Mouse (Mus musculus): ENCODE results near the gene Sept9. TPM values are rescaled to one million over a fixed set of nuclear protein-coding genes. Genes with fewer than 3 reads are reported as not detected.

The Sept9 gene
- total and polyA plus RNA-seq, 3 experiments = 115 to 469 (median 292) TPM

DNA sequence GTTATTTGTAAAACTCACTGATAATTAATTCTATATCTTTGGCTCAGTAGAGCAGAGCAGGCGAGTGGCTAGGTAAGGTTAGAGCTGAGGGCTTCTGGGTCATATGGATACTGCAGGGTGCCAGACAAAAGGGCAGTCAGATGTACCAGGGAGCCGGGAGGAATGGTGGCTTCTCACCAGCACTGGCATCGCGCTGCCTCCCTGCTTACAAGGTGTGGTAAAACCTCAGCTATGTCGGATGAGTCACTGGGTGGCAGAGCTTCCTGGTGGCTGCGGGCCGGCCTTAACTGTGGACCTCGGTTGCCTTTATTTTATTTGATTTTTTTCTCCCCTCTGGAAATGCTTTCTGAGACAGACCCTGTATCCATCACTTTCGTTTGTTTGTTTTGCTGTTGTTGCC is 6.0 kb downstream of the Sept9 start:
- Histone ChIP-seq H3K4me1 (ENCODE audit: insufficient read depth, low read depth, low read length) (no peaks in the 10 kb centered on the region), H3K4me3 (ENCODE audit: low read depth, low read length) (no peak overlapping the region), H3K9me3 (replicated peaks) (no peaks in the 10 kb centered on the region), H3K36me3 (replicated peaks) (no peaks in the 10 kb centered on the region), H3K27me3 (ENCODE audit: insufficient read depth, low read length) (peaks cover 30% of the 10 kb centered on the region; the same call in 1 of the 2 replicates)
- ATAC-seq (ENCODE audit: extremely low read depth, insufficient number of reproducible peaks, low FRiP score, poor library complexity, severe bottlenecking) (no peak), DNase-seq (ENCODE audit: low spot score) (no peak)
- TF ChIP-seq CTCF (IDR thresholded peaks at IDR 0.05; ENCODE audit: low read depth, low read length) = no peak
- TF ChIP-seq TAL1 (conservative IDR thresholded peaks at IDR 0.05; ENCODE audit: low read depth, low read length) = no peak
- TF ChIP-seq GATA1 (IDR thresholded peaks at IDR 0.05; ENCODE audit: borderline replicate concordance, low read length) = no peak
- no peak for TF ChIP-seq GATA2 (IDR thresholded peaks at IDR 0.05; ENCODE audit: borderline replicate concordance, low read depth, low read length)
- TF ChIP-seq POLR2AphosphoS5 (IDR thresholded peaks at IDR 0.05; ENCODE audit: insufficient replicate concordance, low read depth, low read length) = no peak

DNA sequence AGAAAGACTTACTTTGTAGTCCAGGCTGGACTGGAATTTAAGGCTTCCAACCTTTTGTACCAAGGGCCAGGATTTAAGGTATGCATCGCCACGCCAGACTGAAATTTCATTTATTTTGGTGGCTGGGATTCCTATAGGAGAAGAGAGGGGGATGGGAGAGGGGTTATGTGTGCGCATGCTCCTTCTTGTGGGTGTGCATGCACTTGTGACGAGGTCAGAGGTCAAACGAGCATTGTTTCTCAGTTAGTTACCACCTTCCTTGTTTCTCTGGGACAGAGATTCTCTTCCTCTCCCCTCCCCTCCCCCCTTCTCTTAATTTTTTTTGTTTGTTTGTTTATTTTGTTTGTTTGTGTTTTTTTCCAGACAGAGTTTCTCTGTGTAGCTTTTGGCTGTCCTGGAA is 8.0 kb downstream of the Sept9 start:
- TF ChIP-seq GATA1 (IDR thresholded peaks at IDR 0.05; ENCODE audit: borderline replicate concordance, low read length) = no peak
- TF ChIP-seq POLR2AphosphoS5 (IDR thresholded peaks at IDR 0.05; ENCODE audit: insufficient replicate concordance, low read depth, low read length) = no peak
- no peak for TF ChIP-seq TAL1 (conservative IDR thresholded peaks at IDR 0.05; ENCODE audit: low read depth, low read length)
- no peak for TF ChIP-seq CTCF (IDR thresholded peaks at IDR 0.05; ENCODE audit: low read depth, low read length)
- no peak for TF ChIP-seq GATA2 (IDR thresholded peaks at IDR 0.05; ENCODE audit: borderline replicate concordance, low read depth, low read length)
- no peaks in the 10 kb centered on the region for H3K4me1 ChIP-seq (ENCODE audit: insufficient read depth, low read depth, low read length)
- ATAC-seq (ENCODE audit: extremely low read depth, insufficient number of reproducible peaks, low FRiP score, poor library complexity, severe bottlenecking) (no peak), DNase-seq (ENCODE audit: low spot score) (no peak)
- no peak overlapping the region for H3K4me3 ChIP-seq (ENCODE audit: low read depth, low read length)
- no peaks in the 10 kb centered on the region for H3K9me3 ChIP-seq (replicated peaks)
- H3K27me3 ChIP-seq (ENCODE audit: insufficient read depth, low read length) = peaks cover 19% of the 10 kb centered on the region; the same call in 1 of the 2 replicates
- no peaks in the 10 kb centered on the region for H3K36me3 ChIP-seq (replicated peaks)

DNA sequence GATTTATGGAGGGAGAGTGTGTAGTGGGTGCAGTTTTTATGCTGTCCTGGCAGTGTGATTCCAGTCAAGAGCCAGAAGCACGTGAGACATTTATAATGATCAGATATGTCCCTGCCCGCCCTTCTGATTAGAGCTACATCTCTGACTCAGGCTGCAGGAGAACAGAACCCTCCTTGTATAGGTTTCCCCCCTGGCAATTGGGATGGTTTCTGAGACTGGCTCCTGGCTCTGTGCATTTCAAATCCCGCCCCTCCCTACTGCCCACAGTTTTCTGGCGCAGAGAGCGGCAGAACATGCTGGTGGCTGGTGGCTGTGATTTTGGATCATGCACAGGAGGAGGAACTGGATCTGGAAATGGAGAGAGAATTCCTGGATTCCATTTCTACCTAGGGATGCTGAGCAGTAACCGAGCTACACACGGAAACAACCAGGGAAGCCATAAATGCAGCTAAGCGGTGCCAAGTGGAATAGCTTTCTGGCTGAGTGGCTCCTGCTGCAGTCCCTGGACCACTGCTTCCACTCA is 8.8 kb downstream of the Sept9 start:
- no peaks in the 10 kb centered on the region for H3K36me3 ChIP-seq (replicated peaks)
- TF ChIP-seq POLR2AphosphoS5 (IDR thresholded peaks at IDR 0.05; ENCODE audit: insufficient replicate concordance, low read depth, low read length) = no peak
- TF ChIP-seq TAL1 (conservative IDR thresholded peaks at IDR 0.05; ENCODE audit: low read depth, low read length) = no peak
- TF ChIP-seq GATA2 (IDR thresholded peaks at IDR 0.05; ENCODE audit: borderline replicate concordance, low read depth, low read length) = no peak
- TF ChIP-seq CTCF (IDR thresholded peaks at IDR 0.05; ENCODE audit: low read depth, low read length) = no peak
- TF ChIP-seq GATA1 (IDR thresholded peaks at IDR 0.05; ENCODE audit: borderline replicate concordance, low read length) = no peak
- peaks cover 17% of the 10 kb centered on the region; the same call in 1 of the 2 replicates for H3K27me3 ChIP-seq (ENCODE audit: insufficient read depth, low read length)
- no peak for DNase-seq (ENCODE audit: low spot score)
- H3K9me3 ChIP-seq (replicated peaks) = no peaks in the 10 kb centered on the region
- H3K4me1 ChIP-seq (ENCODE audit: insufficient read depth, low read depth, low read length) = no peaks in the 10 kb centered on the region
- ATAC-seq (ENCODE audit: extremely low read depth, insufficient number of reproducible peaks, low FRiP score, poor library complexity, severe bottlenecking) = no peak
- H3K4me3 ChIP-seq (ENCODE audit: low read depth, low read length) = no peak overlapping the region

DNA sequence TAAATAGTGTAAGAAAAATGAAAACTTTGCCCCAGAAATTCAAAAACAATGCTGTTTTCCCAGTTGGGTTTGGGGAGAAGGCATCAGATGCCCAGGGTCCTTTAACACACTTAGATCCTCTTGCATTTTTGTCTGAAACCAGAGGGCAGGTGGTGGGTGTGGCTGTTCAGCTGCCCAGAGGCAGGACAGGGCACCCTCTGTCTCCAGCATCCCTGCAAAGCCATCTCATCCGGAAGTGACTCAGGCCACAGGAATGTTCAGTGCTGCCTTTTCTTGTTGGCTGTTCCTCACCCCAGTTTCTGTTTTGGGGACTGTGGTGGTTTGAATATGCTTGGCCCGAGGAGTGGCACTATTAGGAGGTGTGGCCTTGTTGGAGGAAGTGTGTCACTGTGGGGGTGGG is 17.3 kb downstream of the Sept9 start:
- Histone ChIP-seq H3K36me3 (replicated peaks) (no peaks in the 10 kb centered on the region), H3K4me3 (ENCODE audit: low read depth, low read length) (no peak overlapping the region), H3K9me3 (replicated peaks) (no peaks in the 10 kb centered on the region), H3K27me3 (ENCODE audit: insufficient read depth, low read length) (peaks cover 9% of the 10 kb centered on the region), H3K4me1 (ENCODE audit: insufficient read depth, low read depth, low read length) (no peaks in the 10 kb centered on the region)
- no peak for TF ChIP-seq CTCF (IDR thresholded peaks at IDR 0.05; ENCODE audit: low read depth, low read length)
- TF ChIP-seq POLR2AphosphoS5 (IDR thresholded peaks at IDR 0.05; ENCODE audit: insufficient replicate concordance, low read depth, low read length) = no peak
- TF ChIP-seq GATA2 (IDR thresholded peaks at IDR 0.05; ENCODE audit: borderline replicate concordance, low read depth, low read length) = no peak
- no peak for TF ChIP-seq GATA1 (IDR thresholded peaks at IDR 0.05; ENCODE audit: borderline replicate concordance, low read length)
- TF ChIP-seq TAL1 (conservative IDR thresholded peaks at IDR 0.05; ENCODE audit: low read depth, low read length) = no peak
- DNase-seq (ENCODE audit: low spot score) (no peak), ATAC-seq (ENCODE audit: extremely low read depth, insufficient number of reproducible peaks, low FRiP score, poor library complexity, severe bottlenecking) (no peak)

DNA sequence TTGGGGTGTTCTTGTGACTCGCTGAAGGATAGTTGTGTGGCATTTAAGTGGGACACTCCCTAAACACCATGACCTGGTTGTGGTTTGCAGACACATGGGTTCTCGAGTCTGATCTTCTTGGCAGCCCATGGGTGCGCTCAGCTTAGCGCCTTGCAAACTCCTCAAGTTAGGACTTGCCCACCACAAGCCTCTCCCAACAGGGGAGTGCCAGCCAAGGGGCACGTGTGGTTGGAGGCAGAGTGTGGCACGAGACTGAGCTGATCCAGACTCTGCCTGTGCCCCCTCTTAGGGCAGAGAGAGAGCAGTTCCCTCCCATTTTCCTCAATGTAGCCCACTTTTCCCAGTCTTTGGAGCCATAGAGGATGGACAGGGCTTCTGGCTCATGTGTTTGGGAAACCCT is 18.6 kb downstream of the Sept9 start:
- H3K9me3 ChIP-seq (replicated peaks) = no peaks in the 10 kb centered on the region
- TF ChIP-seq CTCF (IDR thresholded peaks at IDR 0.05; ENCODE audit: low read depth, low read length) (no peak), GATA2 (IDR thresholded peaks at IDR 0.05; ENCODE audit: borderline replicate concordance, low read depth, low read length) (no peak), GATA1 (IDR thresholded peaks at IDR 0.05; ENCODE audit: borderline replicate concordance, low read length) (no peak), TAL1 (conservative IDR thresholded peaks at IDR 0.05; ENCODE audit: low read depth, low read length) (no peak), POLR2AphosphoS5 (IDR thresholded peaks at IDR 0.05; ENCODE audit: insufficient replicate concordance, low read depth, low read length) (no peak)
- no peaks in the 10 kb centered on the region for H3K4me1 ChIP-seq (ENCODE audit: insufficient read depth, low read depth, low read length)
- H3K27me3 ChIP-seq (ENCODE audit: insufficient read depth, low read length) = peaks cover 12% of the 10 kb centered on the region
- H3K4me3 ChIP-seq (ENCODE audit: low read depth, low read length) = no peak overlapping the region
- ATAC-seq (ENCODE audit: extremely low read depth, insufficient number of reproducible peaks, low FRiP score, poor library complexity, severe bottlenecking) (no peak), DNase-seq (ENCODE audit: low spot score) (no peak)
- no peaks in the 10 kb centered on the region for H3K36me3 ChIP-seq (replicated peaks)

DNA sequence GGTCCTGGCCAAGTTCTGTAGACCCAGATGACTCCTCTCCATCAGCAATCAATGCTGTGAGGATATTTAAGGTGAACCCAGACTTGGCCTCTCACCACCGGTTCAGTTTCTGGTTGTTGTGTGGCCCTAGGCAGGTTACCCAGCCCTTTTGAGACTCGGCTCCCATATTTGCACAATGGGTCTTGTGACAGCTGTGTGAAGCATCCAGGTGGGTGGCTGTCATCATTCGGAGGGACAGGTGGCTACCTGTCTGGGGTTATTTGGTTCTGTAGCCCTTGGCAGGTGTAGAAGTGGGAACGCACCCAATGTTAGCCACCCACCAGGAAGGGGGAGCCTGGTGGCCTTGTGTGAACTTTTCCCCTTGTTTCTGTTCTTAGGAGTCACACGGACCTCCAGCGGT is 19.0 kb downstream of the Sept9 start:
- peaks cover 12% of the 10 kb centered on the region for H3K27me3 ChIP-seq (ENCODE audit: insufficient read depth, low read length)
- no peaks in the 10 kb centered on the region for H3K9me3 ChIP-seq (replicated peaks)
- H3K4me1 ChIP-seq (ENCODE audit: insufficient read depth, low read depth, low read length) = no peaks in the 10 kb centered on the region
- no peaks in the 10 kb centered on the region for H3K36me3 ChIP-seq (replicated peaks)
- H3K4me3 ChIP-seq (ENCODE audit: low read depth, low read length) = no peak overlapping the region
- ATAC-seq (ENCODE audit: extremely low read depth, insufficient number of reproducible peaks, low FRiP score, poor library complexity, severe bottlenecking) (no peak), DNase-seq (ENCODE audit: low spot score) (no peak)
- TF ChIP-seq CTCF (IDR thresholded peaks at IDR 0.05; ENCODE audit: low read depth, low read length) (no peak), GATA1 (IDR thresholded peaks at IDR 0.05; ENCODE audit: borderline replicate concordance, low read length) (no peak), TAL1 (conservative IDR thresholded peaks at IDR 0.05; ENCODE audit: low read depth, low read length) (no peak), GATA2 (IDR thresholded peaks at IDR 0.05; ENCODE audit: borderline replicate concordance, low read depth, low read length) (no peak), POLR2AphosphoS5 (IDR thresholded peaks at IDR 0.05; ENCODE audit: insufficient replicate concordance, low read depth, low read length) (no peak)

All from G1E (cell line).